Mouse (Mus musculus) liver, embryonic 14.5 days (tissue): Measurements from ENCODE around the gene Kdm4a.

ENCODE experiments used
- CTCF ChIP-seq: IDR thresholded peaks from 2 replicates; pipeline ENCODE4 v1.5.1; 2016; ENCODE audit warnings: antibody characterized with exemption, low read depth, control low read depth
- EP300 ChIP-seq: IDR thresholded peaks from 2 replicates; pipeline ENCODE4 v1.6.1; 2016; ENCODE audit warnings: antibody characterized with exemption, low read depth

DNA sequence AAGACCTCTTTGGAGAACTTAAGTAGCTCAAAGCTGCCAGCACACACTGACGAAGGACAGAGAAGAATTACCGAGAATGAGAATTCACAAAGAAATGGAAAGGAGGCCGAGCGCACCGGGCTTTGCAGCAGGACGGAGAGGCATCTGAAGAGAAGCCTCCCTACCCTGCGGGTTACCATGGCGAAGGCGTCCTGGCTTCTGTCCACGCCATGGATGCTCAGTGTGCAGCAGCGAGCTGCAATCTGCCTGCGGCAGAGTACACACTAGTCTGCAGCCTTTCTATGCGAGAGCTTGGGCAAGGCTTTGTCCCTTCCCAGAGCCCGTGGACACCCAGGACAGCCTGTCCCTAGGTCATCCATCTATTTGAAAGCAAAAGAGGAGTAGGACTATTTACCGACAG, 23.3 kb downstream of the Kdm4a start:
- no peak for TF ChIP-seq CTCF
- no peak for TF ChIP-seq EP300
